Mouse (Mus musculus) forebrain, embryonic 16.5 days (tissue): Measurements from ENCODE around the gene Bicc1. TPM values are rescaled to one million over a fixed set of nuclear protein-coding genes. Genes with fewer than 3 reads are reported as not detected.

Source experiments
- ATAC-seq: fragments of 200-750 bp; cut with Nextera tagmentation; 2 replicates; pipeline ENCODE4 v1.8.0; 2017; ENCODE audit warnings: mild to moderate bottlenecking, moderate library complexity
- H3K27ac ChIP-seq: fragments of 300-500 bp; sonication (generic); 2 replicates; pipeline ENCODE4 v1.5.1; 2014; ENCODE audit warnings: low read length, control low read depth
- H3K27me3 ChIP-seq: fragments of 300-500 bp; sonication (generic); replicated peaks from 2 replicates; pipeline ENCODE4 v1.6.1; 2014; ENCODE audit warnings: low read length; ENCODE audit not compliant: control insufficient read depth, insufficient read depth
- H3K36me3 ChIP-seq: fragments of 300-500 bp; sonication (generic); 2 replicates; pipeline ENCODE4 v1.6.1; 2014; ENCODE audit not compliant: control insufficient read depth, insufficient read depth
- H3K4me1 ChIP-seq: fragments of 300-500 bp; sonication (generic); replicated peaks from 2 replicates; pipeline ENCODE4 v1.6.1; 2014; ENCODE audit warnings: low read length; ENCODE audit not compliant: control insufficient read depth, insufficient read depth
- H3K4me2 ChIP-seq: fragments of 300-500 bp; sonication (generic); 2 replicates; pipeline ENCODE4 v1.6.1; 2014; ENCODE audit warnings: mild to moderate bottlenecking, low read length, control low read depth
- H3K4me3 ChIP-seq: fragments of 300-500 bp; sonication (generic); replicated peaks from 2 replicates; pipeline ENCODE4 v1.5.1; 2014; ENCODE audit warnings: mild to moderate bottlenecking, low read length, control low read depth
- H3K9ac ChIP-seq: fragments of 300-500 bp; sonication (generic); replicated peaks from 2 replicates; pipeline ENCODE4 v1.6.1; 2014; ENCODE audit warnings: low read depth, low read length, control low read depth
- H3K9me3 ChIP-seq: fragments of 300-500 bp; sonication (generic); 2 replicates; pipeline ENCODE4 v1.6.1; 2016; ENCODE audit warnings: low read length; ENCODE audit not compliant: control insufficient read depth
- WGBS: fragments of 180-500 bp; shearing (Covaris S2); extraction: QIAGEN DNeasy Blood & Tissue Kit; methylation state at CpG from one replicate; pipeline ENCODE4 v1.1.7; 2014; 5-methylcytosine and 5-hydroxymethylcytosine counted together
- polyA plus RNA-seq: library from polyadenylated mRNA; unstranded; fragments of >200 nt; fragmentation: Nextera tagmentation; extraction: Ambion mirVana; gene quantifications from 2 replicates; pipeline ENCODE4 v1.2.1, GENCODE M21; 2015

Bicc1 gene
- polyA plus RNA-seq, 1 experiment from 2014 or later = 3.1 TPM

- Histone ChIP-seq H3K9me3 (no peaks in the 10 kb centered on the region), H3K4me1 (0 out of 2 replicates have a peak, but pooled peaks cover 2% of the 10 kb centered on the region), H3K36me3 (no peaks in the 10 kb centered on the region), H3K4me2 (no peak overlapping the region), H3K9ac (no peak overlapping the region), H3K27me3 (no peaks in the 10 kb centered on the region), H3K4me3 (no peak overlapping the region), H3K27ac (no peak overlapping the region)
- no peak for ATAC-seq
- 89% methylated on average over 5 of the region's 5 CpGs for WGBS
Observed at GRCm38 (mm10) chr10:71148951-71149603, 10.4 kb downstream of the Bicc1 start.

- 0 out of 2 replicates have a peak, but pooled peaks cover 2% of the 10 kb centered on the region for H3K4me1 ChIP-seq
- WGBS = 91% methylated on average over 9 of the region's 9 CpGs
- no peak for ATAC-seq
- no peak overlapping the region for H3K27ac ChIP-seq
- H3K9ac ChIP-seq = no peak overlapping the region
- no peaks in the 10 kb centered on the region for H3K27me3 ChIP-seq
- H3K36me3 ChIP-seq = no peaks in the 10 kb centered on the region
- H3K4me3 ChIP-seq = no peak overlapping the region
- no peak overlapping the region for H3K4me2 ChIP-seq
- H3K9me3 ChIP-seq = peaks cover 3% of the 10 kb centered on the region
Observed at GRCm38 (mm10) chr10:71148226-71148625, 11.3 kb downstream of the Bicc1 start.

- H3K9me3 ChIP-seq = peaks cover 5% of the 10 kb centered on the region
- H3K4me1 ChIP-seq = 0 out of 2 replicates have a peak, but pooled peaks cover 2% of the 10 kb centered on the region
- no peak overlapping the region for H3K4me2 ChIP-seq
- no peak overlapping the region for H3K9ac ChIP-seq
- no peak for ATAC-seq
- WGBS = 77% methylated on average over 15 of the region's 15 CpGs
- no peak overlapping the region for H3K4me3 ChIP-seq
- H3K27me3 ChIP-seq = no peaks in the 10 kb centered on the region
- no peak overlapping the region for H3K27ac ChIP-seq
- no peaks in the 10 kb centered on the region for H3K36me3 ChIP-seq
Observed at GRCm38 (mm10) chr10:71146681-71147615, 12.6 kb downstream of the Bicc1 start.

- peaks cover 5% of the 10 kb centered on the region for H3K9me3 ChIP-seq
- no peak overlapping the region for H3K4me2 ChIP-seq
- 0 out of 2 replicates have a peak, but pooled peaks cover 2% of the 10 kb centered on the region for H3K4me1 ChIP-seq
- WGBS = 60% methylated on average over 11 of the region's 11 CpGs
- no peak overlapping the region for H3K9ac ChIP-seq
- no peaks in the 10 kb centered on the region for H3K36me3 ChIP-seq
- ATAC-seq = no peak
- H3K4me3 ChIP-seq = no peak overlapping the region
- no peak overlapping the region for H3K27ac ChIP-seq
- H3K27me3 ChIP-seq = no peaks in the 10 kb centered on the region
Observed at GRCm38 (mm10) chr10:71145801-71146200, 13.7 kb downstream of the Bicc1 start.

GRCm38 (mm10) chr10:71144191-71144590 is 15.3 kb downstream of the Bicc1 start:
- WGBS = 90% methylated on average over 4 of the region's 4 CpGs
- ATAC-seq = no peak
- no peaks in the 10 kb centered on the region for H3K36me3 ChIP-seq

GRCm38 (mm10) chr10:71142568-71142967 is 16.9 kb downstream of the Bicc1 start:
- H3K4me2 ChIP-seq = no peak overlapping the region
- H3K27me3 ChIP-seq = no peaks in the 10 kb centered on the region
- H3K36me3 ChIP-seq = no peaks in the 10 kb centered on the region
- H3K27ac ChIP-seq = no peak overlapping the region
- H3K4me1 ChIP-seq = 0 out of 2 replicates have a peak, but pooled peaks cover 2% of the 10 kb centered on the region
- no peak for ATAC-seq
- H3K4me3 ChIP-seq = no peak overlapping the region
- WGBS = 97% methylated on average over 2 of the region's 2 CpGs
- H3K9ac ChIP-seq = no peak overlapping the region
- peaks cover 5% of the 10 kb centered on the region for H3K9me3 ChIP-seq

More at GRCm38 (mm10) chr10:71144191-71144590, 15.3 kb downstream of the Bicc1 start:
- H3K27me3 ChIP-seq = no peaks in the 10 kb centered on the region
- peaks cover 5% of the 10 kb centered on the region for H3K9me3 ChIP-seq
- no peak overlapping the region for H3K9ac ChIP-seq
- 0 out of 2 replicates have a peak, but pooled peaks cover 2% of the 10 kb centered on the region for H3K4me1 ChIP-seq
- no peak overlapping the region for H3K27ac ChIP-seq
- no peak overlapping the region for H3K4me2 ChIP-seq
- no peak overlapping the region for H3K4me3 ChIP-seq

GRCm38 (mm10) chr10:71140281-71140845 is 19.1 kb downstream of the Bicc1 start:
- H3K4me1 ChIP-seq = no peaks in the 10 kb centered on the region
- no peak overlapping the region for H3K4me3 ChIP-seq
- no peak overlapping the region for H3K9ac ChIP-seq
- H3K27ac ChIP-seq = no peak overlapping the region
- H3K9me3 ChIP-seq = peaks cover 5% of the 10 kb centered on the region
- WGBS = 79% methylated on average over 6 of the region's 6 CpGs
- H3K27me3 ChIP-seq = no peaks in the 10 kb centered on the region
- no peak for ATAC-seq
- H3K4me2 ChIP-seq = no peak overlapping the region
- H3K36me3 ChIP-seq = no peaks in the 10 kb centered on the region

- peaks cover 5% of the 10 kb centered on the region for H3K9me3 ChIP-seq
Observed at GRCm38 (mm10) chr10:71138852-71139197, 20.7 kb downstream of the Bicc1 start.

More at GRCm38 (mm10) chr10:71138852-71139197, 20.7 kb downstream of the Bicc1 start:
- Histone ChIP-seq H3K4me2 (no peak overlapping the region), H3K27me3 (no peaks in the 10 kb centered on the region), H3K4me3 (no peak overlapping the region), H3K4me1 (no peaks in the 10 kb centered on the region), H3K36me3 (no peaks in the 10 kb centered on the region), H3K9ac (no peak overlapping the region), H3K27ac (no peak overlapping the region)
- no peak for ATAC-seq
- 86% methylated on average over 2 of the region's 2 CpGs for WGBS
